Mouse (Mus musculus) embryonic facial prominence, embryonic 11.5 days (tissue): ENCODE measurements around the gene Btbd2. TPM values are rescaled to one million over a fixed set of nuclear protein-coding genes. Genes with fewer than 3 reads are reported as not detected.

Experiments
- ATAC-seq: fragments of 200-750 bp; cut with Nextera tagmentation; replicated peaks from 2 replicates; pipeline ENCODE4 v1.8.0; 2017; ENCODE audit warnings: low read depth; ENCODE audit not compliant: insufficient number of reproducible peaks, low FRiP score, low TSS enrichment
- DNase-seq: peaks from one replicate; pipeline ENCODE4 v3.0.0-alpha.2; 2015; ENCODE audit warnings: low spot score
- H3K27ac ChIP-seq: fragments of 300-500 bp; sonication (generic); replicated peaks from 2 replicates; pipeline ENCODE4 v1.5.1; 2014; ENCODE audit warnings: mild to moderate bottlenecking, low read depth, low read length, control low read depth
- H3K27me3 ChIP-seq: fragments of 300-500 bp; sonication (generic); 2 replicates; pipeline ENCODE4 v1.6.1; 2014; ENCODE audit warnings: mild to moderate bottlenecking, low read length, moderate library complexity, mixed read lengths; ENCODE audit not compliant: control insufficient read depth, insufficient read depth
- H3K36me3 ChIP-seq: fragments of 300-500 bp; sonication (generic); replicated peaks from 2 replicates; pipeline ENCODE4 v1.6.1; 2014; ENCODE audit warnings: low read depth, mild to moderate bottlenecking, low read length, moderate library complexity, mixed read lengths; ENCODE audit not compliant: control insufficient read depth, insufficient read depth
- H3K4me1 ChIP-seq: fragments of 300-500 bp; sonication (generic); 2 replicates; pipeline ENCODE4 v1.6.1; 2014; ENCODE audit warnings: low read length, mixed read lengths; ENCODE audit not compliant: control insufficient read depth, insufficient read depth
- H3K4me2 ChIP-seq: fragments of 300-500 bp; sonication (generic); 2 replicates; pipeline ENCODE4 v1.6.1; 2014; ENCODE audit warnings: low read depth, mild to moderate bottlenecking, control low read depth, low read length, moderate library complexity
- H3K4me3 ChIP-seq: fragments of 300-500 bp; sonication (generic); 2 replicates; pipeline ENCODE4 v1.5.1; 2014; ENCODE audit warnings: low read depth, low read length, control low read depth
- H3K9ac ChIP-seq: fragments of 300-500 bp; sonication (generic); replicated peaks from 2 replicates; pipeline ENCODE4 v1.6.1; 2014; ENCODE audit warnings: mild to moderate bottlenecking, control low read depth, low read length
- H3K9me3 ChIP-seq: fragments of 300-500 bp; sonication (generic); replicated peaks from 2 replicates; pipeline ENCODE4 v1.6.1; 2016; ENCODE audit warnings: mild to moderate bottlenecking, low read length, inconsistent platforms, mixed read lengths; ENCODE audit not compliant: control insufficient read depth
- WGBS: fragments of 180-500 bp; shearing (Covaris S2); extraction: QIAGEN DNeasy Blood & Tissue Kit; methylation state at CpG from one replicate; pipeline ENCODE4 v1.1.7; 2014; 5-methylcytosine and 5-hydroxymethylcytosine counted together
- polyA plus RNA-seq: library from polyadenylated mRNA; unstranded; fragments of >200 nt; fragmentation: Nextera tagmentation; extraction: Ambion mirVana; gene quantifications from 2 replicates; pipeline ENCODE4 v1.2.1, GENCODE M21; 2014

The Btbd2 gene
- polyA plus RNA-seq, 1 experiment from 2014 or later = 56.3 TPM

- H3K4me3 ChIP-seq = peak overlapping the region; percentile 90
- H3K9me3 ChIP-seq = no peaks in the 10 kb centered on the region
- DNase-seq (no peak), ATAC-seq (no peak)
- 0 out of 2 replicates have a peak overlapping the region, but pooled peaks have one; percentile 8 for H3K27ac ChIP-seq
- H3K9ac ChIP-seq = peak overlapping the region; percentile 25
- H3K36me3 ChIP-seq = no peaks in the 10 kb centered on the region
- H3K27me3 ChIP-seq = no peaks in the 10 kb centered on the region
- peaks cover 4% of the 10 kb centered on the region; the same call in 1 of the 2 replicates for H3K4me1 ChIP-seq
- WGBS = 63% methylated on average over 16 of the region's 16 CpGs
- peak overlapping the region; percentile 60 for H3K4me2 ChIP-seq
Observed at GRCm38 (mm10) chr10:80620796-80621689, 35.8 kb downstream of the Btbd2 start.

GRCm38 (mm10) chr10:80620365-80620764 is 36.5 kb downstream of the Btbd2 start:
- no peak overlapping the region for H3K4me2 ChIP-seq
- no peak overlapping the region for H3K4me3 ChIP-seq
- H3K9ac ChIP-seq = no peak overlapping the region
- no peaks in the 10 kb centered on the region; the same call in 1 of the 2 replicates for H3K36me3 ChIP-seq
- no peak overlapping the region for H3K27ac ChIP-seq
- ATAC-seq = no peak
- peaks cover 4% of the 10 kb centered on the region; the same call in 1 of the 2 replicates for H3K4me1 ChIP-seq
- WGBS = 87% methylated on average over 9 of the region's 9 CpGs
- DNase-seq = no peak
- H3K9me3 ChIP-seq = no peaks in the 10 kb centered on the region
- H3K27me3 ChIP-seq = no peaks in the 10 kb centered on the region

GRCm38 (mm10) chr10:80619465-80620244 is 37.2 kb downstream of the Btbd2 start:
- H3K4me2 ChIP-seq = no peak overlapping the region
- no peak overlapping the region for H3K9ac ChIP-seq
- peaks cover 4% of the 10 kb centered on the region; the same call in 1 of the 2 replicates for H3K4me1 ChIP-seq
- H3K27me3 ChIP-seq = no peaks in the 10 kb centered on the region
- ATAC-seq (no peak), DNase-seq (peak; percentile 28)
- no peak overlapping the region for H3K4me3 ChIP-seq
- WGBS = 35% methylated on average over 8 of the region's 8 CpGs
- H3K9me3 ChIP-seq = no peaks in the 10 kb centered on the region
- no peaks in the 10 kb centered on the region; the same call in 1 of the 2 replicates for H3K36me3 ChIP-seq
- H3K27ac ChIP-seq = no peak overlapping the region

GRCm38 (mm10) chr10:80618181-80618580 is 38.7 kb downstream of the Btbd2 start:
- no peak for DNase-seq
- Histone ChIP-seq H3K27me3 (no peaks in the 10 kb centered on the region), H3K9ac (no peak overlapping the region), H3K4me3 (no peak overlapping the region), H3K36me3 (no peaks in the 10 kb centered on the region; the same call in 1 of the 2 replicates), H3K9me3 (no peaks in the 10 kb centered on the region), H3K4me2 (no peak overlapping the region), H3K4me1 (no peaks in the 10 kb centered on the region), H3K27ac (no peak overlapping the region)
- WGBS = 75% methylated on average over 9 of the region's 9 CpGs
- no peak for ATAC-seq

- Histone ChIP-seq H3K27ac (no peak overlapping the region), H3K36me3 (peaks cover 5% of the 10 kb centered on the region), H3K4me3 (no peak overlapping the region), H3K9ac (no peak overlapping the region), H3K9me3 (no peaks in the 10 kb centered on the region), H3K4me1 (no peaks in the 10 kb centered on the region), H3K27me3 (no peaks in the 10 kb centered on the region), H3K4me2 (no peak overlapping the region)
- ATAC-seq (no peak), DNase-seq (no peak)
- WGBS = 92% methylated on average over 6 of the region's 6 CpGs
Observed at GRCm38 (mm10) chr10:80614351-80614750, 42.5 kb downstream of the Btbd2 start.

GRCm38 (mm10) chr10:80613821-80614220 is 43.0 kb downstream of the Btbd2 start:
- no peaks in the 10 kb centered on the region for H3K9me3 ChIP-seq
- H3K4me3 ChIP-seq = no peak overlapping the region
- H3K4me2 ChIP-seq = no peak overlapping the region
- no peak overlapping the region for H3K27ac ChIP-seq
- H3K9ac ChIP-seq = no peak overlapping the region
- ATAC-seq (no peak), DNase-seq (no peak)
- H3K27me3 ChIP-seq = no peaks in the 10 kb centered on the region
- peaks cover 5% of the 10 kb centered on the region for H3K36me3 ChIP-seq
- 90% methylated on average over 3 of the region's 3 CpGs for WGBS
- H3K4me1 ChIP-seq = no peaks in the 10 kb centered on the region

GRCm38 (mm10) chr10:80611905-80612304 is 45.0 kb downstream of the Btbd2 start:
- 96% methylated on average over 3 of the region's 3 CpGs for WGBS
- peaks cover 8% of the 10 kb centered on the region for H3K36me3 ChIP-seq

More at GRCm38 (mm10) chr10:80611905-80612304, 45.0 kb downstream of the Btbd2 start:
- Histone ChIP-seq H3K27ac (no peak overlapping the region), H3K9ac (no peak overlapping the region), H3K4me3 (no peak overlapping the region), H3K27me3 (no peaks in the 10 kb centered on the region), H3K9me3 (no peaks in the 10 kb centered on the region), H3K4me2 (no peak overlapping the region), H3K4me1 (no peaks in the 10 kb centered on the region)
- DNase-seq (no peak), ATAC-seq (no peak)
